Mouse (Mus musculus): ENCODE results near the gene Hdac2.

Hdac2 gene

DNA sequence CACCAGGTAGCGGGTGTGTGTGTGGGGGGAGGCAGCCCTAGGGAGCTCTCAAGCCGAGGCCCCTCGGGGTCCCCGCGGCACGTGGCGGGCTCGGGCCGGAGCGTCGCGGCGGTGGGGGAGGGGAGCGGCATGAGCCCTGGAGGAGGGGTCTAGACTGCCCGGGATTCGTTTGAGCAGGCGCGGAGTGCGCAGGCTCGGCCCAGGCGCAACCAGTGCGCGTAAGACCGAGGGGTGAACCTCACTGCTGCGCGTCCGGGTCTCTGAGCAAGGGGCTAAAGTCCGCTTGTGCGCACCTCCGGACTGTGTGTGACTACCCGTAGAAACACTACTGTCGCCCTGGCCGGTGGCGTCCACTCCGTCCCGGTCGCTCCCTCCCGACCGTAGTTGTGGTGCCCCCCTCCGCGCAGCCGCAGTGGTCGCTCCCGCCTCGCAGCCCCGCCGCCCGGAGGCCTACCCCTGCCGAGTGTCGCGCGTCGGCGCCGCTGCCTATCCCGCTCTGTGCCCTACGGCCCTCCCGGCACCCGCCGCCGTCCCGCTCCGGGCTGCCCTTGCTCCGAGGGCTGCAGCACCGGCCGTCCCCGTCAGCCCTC lies at the start of gene Hdac2:
TSS of gene Hdac2 (plus strand) at position 459 of the 590 bp plus-strand sequence.
- DNase-seq (ENCODE audit: low spot score) = peak; percentile 91

DNA sequence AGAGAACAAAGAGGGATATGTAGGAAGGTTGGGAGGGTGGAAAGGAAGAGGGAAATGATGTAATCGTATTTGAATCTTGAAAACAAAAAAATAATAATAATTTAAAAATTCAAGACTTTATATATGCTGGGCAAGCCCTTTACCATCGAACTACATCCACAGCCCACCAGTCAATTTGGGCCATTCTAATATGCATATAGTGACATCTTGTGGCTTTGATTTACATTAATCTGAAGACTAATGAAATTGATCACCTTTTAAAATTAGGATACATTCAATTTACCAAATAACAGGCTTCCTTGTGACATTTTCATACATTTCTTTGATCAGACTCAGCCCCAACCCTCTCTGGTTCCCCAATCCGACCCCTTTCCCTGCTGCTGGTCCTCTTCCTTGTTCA lies 46.1 kb upstream of the Hdac2 start:
- DNase-seq (ENCODE audit: low spot score) = peak; percentile 4

DNA sequence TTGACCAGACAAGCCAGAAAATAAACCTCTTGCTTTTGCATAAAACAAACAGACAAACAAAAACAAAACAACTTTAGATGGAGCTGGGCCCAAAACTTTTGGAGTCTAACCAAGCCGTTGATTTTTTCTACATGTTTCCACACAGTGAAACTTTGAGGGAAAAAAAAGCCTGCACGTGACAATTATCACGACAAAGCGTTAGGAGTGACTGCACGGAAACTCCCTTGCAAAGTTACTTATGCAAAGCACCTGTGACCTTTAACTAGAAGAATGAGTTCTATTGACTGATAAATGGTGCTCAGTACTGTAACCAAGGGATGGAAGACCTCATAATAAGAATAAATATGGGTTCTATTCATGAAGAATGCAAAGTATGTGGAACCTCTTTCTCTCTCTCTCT lies 38.5 kb upstream of the Hdac2 start:
- DNase-seq (ENCODE audit: low spot score) = no peak

DNA sequence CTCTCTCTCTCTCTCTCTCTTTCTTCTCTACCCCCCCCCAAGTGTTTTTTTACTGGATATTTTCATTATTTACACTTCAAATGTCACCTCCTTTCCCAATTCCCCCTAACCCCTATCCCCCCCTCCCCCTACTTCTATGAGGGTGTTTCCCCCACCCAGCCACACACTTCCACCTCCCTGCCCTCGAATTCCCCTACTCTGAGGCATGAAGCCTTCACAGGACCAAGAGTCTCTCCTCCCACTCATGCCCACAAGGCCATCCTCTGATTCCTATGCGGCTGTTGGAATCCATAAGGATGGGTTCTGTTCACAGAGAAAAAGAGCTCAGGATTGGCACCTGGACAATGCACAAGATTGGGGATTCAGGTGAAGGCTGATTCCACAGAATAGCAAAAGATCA lies 38.1 kb upstream of the Hdac2 start:
- DNase-seq (ENCODE audit: low spot score) = no peak

DNA sequence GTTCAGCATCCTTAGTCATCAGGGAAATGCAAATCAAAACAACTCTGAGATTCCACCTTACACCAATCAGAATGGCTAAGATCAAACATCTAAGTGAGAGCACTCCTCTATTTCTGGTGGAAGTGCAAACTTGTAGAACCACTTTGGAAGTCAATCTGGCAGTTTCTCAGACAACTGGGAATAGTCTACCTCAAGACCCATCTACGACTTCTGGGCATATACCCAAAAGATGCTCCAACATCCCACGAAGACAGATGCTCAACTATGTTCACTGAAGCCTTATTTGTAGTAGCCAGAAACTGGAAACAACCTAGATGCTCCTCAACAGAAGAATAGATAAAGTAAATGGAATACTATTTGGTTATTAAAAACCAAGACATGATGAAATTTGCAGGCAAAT lies 22.6 kb upstream of the Hdac2 start:
- no peak for DNase-seq (ENCODE audit: low spot score)

DNA sequence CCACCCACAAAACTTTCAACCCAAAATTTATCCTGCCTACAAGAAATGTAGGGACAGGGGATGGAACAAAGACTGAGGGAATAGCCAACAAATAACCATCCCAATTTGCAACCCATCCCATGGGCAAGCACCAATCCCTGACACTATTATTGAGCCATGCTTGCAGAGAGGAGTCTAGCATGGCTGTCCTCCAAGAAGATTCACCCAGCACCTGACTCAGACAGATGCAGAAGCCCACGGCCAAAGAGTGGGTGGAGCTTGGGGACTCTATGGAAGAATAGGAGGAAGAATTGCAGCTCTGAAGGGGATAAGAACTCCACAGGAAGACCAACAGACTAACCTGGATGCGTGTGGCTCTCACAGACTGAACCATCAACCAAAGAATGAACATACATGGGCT lies 21.7 kb upstream of the Hdac2 start:
- DNase-seq (ENCODE audit: low spot score) = no peak

DNA sequence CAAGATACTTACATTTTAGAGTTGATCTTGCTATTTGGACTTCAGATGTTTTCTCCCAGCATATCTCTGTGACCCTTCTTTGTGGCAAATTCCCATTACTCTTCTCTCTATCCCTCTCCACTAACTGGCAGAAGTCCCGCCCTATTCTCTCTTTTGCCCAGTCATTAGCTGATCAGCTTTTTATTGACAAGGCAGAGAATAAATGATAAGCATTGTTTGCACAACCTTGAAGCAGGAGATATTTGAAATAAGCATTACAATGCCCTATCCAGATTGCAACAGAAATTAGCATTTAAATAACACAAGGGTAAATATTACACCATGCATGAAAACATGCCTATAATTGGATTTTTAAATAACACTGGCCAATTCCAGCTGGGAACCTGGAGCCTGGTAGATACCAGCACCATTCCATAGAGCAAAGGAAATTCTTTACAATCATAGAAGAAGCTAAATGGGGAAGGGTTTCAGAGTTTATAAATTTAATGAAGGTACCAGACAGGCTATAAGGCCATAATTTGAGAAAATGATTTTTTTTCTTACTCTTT lies 14.7 kb upstream of the Hdac2 start:
- DNase-seq (ENCODE audit: low spot score) = no peak

DNA sequence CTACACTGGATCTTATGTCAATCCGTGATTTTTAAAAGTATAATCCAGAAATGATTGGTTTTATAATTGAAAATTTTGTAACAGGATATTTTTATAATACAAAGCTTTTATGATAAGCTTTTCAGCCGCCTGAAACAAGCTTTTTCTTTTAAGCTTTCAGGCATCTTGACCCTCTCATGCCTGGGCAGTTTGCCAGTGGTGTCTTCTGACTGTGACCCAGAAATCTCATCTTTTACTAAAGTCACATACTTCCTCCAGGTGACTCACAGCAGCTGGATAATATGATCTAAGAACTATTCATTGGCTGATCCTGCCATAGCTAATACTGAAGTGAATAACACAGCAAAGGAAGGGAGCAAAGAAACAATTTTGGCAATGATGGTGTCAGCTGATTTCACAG lies 9.9 kb upstream of the Hdac2 start:
- DNase-seq (ENCODE audit: low spot score) = no peak

DNA sequence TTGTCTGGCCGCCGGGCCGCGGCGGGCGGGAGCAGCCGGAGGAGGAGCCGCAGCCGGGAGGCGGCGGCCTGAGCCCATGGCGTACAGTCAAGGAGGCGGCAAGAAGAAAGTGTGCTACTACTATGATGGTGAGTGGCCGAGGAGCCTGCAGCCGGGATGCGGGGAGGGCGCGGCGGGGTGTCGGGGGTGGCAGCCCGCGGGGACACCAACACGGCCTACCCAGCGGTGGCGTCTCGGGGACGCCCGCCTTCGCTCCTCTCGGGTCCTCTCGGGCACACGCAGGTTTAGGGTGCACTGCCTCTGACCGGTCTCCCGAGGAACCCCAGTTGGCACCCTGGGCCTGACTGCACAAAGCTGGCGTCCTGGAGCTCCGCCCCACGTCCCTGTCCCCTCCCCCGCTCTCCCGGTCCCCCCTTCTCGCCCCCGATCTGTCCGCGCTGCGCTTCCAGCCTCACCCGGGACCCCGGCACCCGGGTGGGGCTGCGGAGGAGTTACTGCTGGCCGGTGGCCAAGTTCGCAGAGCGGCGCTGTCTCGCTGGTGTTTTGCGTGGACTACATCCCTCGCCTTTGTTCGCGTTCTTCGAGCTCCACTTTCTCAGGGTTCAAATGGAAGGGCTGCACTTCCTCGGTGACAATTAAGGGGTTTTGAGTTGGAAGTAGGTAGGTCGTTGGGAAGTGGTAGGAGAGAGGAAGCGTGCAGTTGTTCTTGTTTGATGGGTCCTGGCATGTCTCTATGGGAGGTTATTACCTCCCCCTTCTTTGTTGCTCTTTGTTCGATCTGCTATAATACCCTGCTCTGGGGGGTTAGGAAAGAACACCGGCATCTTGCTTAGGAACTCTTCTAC lies 554 bp downstream of the Hdac2 start:
- peak; percentile 71 for DNase-seq (ENCODE audit: low spot score)

DNA sequence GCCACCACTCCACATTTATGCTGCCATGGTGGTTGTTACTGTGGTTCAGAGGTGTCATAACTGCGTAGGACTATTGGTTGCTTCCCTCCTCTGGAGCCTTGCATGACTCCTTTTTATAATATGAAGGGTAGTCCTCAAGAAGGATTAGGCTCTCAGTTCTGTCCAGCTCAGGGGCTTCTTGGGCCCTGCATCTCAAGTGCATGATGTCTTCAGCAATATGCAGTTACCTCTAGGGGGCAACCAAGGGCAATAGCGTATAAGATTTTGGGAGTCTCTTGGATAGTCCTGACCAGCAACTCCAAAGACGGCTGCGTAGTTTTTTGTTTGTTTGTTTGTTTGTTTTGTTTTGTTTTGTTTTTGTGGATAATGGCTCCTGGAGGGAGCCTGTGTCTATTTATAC lies 7.5 kb downstream of the Hdac2 start:
- DNase-seq (ENCODE audit: low spot score) = no peak

DNA sequence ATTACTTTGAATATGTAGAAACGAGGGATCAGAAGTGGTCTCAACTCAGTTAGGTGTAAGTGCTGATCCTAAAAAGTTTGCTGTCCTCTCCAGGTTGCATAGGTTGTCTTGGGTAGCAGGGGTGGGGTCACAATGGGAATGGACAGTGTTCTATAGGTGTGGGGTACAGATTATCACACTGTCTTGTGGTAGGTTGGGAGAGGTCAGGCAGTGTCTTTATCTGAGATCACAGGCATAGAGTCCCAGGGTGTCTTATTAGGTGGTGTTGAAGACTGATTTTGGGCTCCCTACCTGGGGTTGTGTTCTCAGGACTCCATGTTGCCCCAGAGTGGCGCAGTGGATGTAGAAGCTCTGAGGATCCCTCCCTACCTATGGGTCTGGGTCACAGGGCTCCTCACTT lies 17.8 kb downstream of the Hdac2 start:
- no peak for DNase-seq (ENCODE audit: low spot score)

DNA sequence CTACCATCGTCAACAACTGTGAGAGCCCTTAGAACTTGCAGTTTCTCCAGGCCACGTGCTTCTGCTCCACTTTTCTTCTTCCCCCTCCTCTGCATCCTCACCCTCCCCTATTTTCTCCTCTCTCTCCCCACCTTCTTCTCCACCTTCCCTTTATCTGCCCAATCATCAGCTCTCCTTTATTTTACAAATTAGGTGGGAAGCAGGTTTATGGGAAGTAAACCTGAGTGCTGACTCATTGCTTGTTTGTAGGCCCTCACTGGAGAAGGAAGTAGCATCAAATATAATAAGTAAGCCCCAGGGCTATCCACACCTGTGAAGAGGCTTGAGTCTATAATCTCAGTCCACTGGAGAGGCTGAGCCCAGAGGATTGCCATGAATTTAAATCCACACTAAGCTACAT lies 26.5 kb downstream of the Hdac2 start:
- DNase-seq (ENCODE audit: low spot score) = no peak

DNA sequence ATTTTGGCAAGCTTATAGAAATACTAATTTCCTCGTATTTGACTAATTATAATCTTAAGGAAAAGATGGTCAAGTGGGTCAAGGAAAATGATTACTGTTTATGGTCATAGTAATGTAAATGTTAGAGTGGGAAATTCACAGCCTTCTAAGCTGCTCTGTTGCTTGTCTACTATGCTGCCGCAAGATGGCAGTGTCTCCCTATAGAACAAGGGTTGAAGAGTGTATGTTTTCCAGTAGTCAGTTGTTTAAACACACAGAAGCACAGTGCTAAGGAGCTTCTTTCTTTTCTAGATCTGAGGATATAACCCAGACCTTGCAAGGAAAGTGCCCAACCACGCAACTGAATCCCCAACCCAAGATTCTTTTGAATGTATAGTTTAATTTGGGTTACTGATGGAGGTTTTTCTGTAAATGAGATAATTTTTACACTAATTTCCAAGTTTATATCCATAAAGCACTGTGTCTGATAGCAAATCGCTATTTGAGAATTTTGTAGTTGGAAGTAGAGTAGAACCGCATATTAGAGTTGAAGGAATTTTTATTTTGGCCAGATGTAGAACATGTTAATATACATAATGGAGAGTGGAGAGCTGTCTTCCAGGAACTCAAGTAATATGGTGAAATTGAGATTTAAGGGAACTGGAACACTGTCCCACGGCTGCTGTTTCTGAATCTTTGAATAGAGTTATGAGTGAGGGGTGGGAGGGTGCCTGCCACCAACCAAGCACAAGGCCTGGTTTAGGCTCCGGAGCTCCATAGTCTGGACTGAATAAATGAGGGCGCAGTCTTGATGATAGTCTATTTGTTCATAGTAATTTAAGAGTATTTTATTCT lies 40.1 kb downstream of the Hdac2 start:
- peak; percentile 89 for DNase-seq (ENCODE audit: low spot score)

DNA sequence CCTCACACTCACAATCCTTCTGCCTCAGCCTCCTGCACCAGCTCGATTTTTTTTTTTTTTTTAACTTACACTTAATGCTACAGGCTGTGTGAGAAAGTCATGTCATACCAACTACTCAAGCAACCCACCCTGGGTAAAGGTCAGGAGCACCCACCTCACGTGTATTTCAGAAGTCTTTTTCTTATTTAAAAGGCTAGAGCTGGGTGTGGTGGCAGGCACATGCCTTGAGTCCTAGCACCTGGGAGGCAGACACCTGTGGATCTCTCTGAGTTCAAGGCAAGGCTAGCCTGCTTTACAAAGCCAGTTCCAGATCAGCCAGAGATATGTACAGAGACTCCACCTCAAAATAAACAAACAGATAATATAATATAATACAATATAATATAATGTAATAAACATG lies 41.4 kb downstream of the Hdac2 start:
- DNase-seq (ENCODE audit: low spot score) = no peak

DNA sequence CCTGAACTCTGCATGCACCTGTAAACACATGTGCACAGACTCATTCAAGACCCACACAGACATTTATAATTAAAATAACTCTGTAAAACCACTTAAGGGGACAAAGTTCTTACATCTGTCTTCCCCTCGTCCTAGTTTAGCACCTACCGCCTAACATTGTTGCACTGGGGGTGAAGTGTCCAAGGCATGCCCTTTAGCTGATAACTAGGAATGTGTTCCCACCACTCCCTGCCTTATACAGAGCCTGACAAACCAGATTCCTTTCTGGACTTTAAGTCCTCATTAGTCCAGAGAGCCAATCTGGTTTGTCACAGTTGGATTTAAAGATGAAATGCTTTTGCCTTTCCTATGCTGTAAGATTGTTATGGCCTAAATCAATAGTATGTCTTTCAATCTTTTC lies 41.9 kb downstream of the Hdac2 start:
- DNase-seq (ENCODE audit: low spot score) = no peak

DNA sequence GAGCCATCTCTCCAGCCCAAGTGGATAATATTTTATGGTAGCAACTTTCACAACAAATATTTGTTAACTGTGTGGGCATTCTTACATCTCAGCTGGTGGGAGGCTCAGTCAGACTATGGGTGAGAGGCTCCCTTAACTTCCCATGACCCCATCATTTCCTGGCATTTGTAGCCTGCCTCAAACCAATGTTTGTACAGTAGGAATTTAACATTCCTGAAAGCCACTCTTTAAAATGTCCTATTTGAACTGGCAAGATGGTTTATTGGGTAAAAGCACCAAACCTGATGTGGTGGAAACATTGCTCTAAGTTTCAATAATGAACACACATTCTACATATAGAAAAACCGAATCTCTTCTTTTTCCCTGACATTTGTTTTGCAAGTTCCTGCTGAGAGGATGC lies 50.0 kb downstream of the Hdac2 start:
- DNase-seq (ENCODE audit: low spot score) = no peak

DNA sequence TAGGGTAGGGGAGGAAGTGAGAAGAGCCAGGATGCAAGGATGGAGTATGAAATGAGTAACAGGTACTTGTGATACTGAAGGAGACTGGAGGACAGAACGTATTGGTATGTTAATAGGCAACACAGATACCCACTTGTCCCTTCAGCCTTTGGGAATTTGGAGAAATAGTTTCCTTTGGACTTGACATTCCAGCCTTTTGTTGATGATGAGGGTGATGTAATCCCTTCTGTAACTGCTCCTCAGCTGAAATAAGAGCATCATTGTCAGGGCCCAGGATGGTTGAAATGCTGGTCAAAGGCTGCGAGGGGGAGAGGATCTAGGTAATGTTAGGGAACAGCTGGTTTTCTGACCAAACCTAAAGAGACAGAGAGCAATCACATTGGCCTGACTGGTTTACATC lies 54.3 kb downstream of the Hdac2 start:
- no peak for DNase-seq (ENCODE audit: low spot score)

DNA sequence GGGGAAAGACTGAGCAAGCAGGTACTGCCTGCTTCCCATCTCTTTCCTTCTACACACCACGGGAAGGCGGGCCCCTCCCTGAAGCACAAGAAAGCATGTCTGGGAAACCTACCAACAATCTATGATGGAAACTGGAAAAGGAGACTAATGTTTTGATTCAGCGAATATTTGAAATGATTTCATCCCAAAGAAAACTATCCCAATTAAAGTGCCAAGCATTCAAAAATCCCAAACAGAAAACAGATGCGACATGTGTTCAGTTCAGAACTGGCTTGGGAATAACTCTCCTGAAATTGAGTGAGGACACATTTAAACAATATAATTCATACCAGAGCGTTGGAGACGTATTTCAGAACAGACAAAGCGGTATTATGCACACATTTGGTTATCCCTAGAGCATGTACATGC lies 60.8 kb downstream of the Hdac2 start:
- DNase-seq (ENCODE audit: low spot score) = no peak

DNA sequence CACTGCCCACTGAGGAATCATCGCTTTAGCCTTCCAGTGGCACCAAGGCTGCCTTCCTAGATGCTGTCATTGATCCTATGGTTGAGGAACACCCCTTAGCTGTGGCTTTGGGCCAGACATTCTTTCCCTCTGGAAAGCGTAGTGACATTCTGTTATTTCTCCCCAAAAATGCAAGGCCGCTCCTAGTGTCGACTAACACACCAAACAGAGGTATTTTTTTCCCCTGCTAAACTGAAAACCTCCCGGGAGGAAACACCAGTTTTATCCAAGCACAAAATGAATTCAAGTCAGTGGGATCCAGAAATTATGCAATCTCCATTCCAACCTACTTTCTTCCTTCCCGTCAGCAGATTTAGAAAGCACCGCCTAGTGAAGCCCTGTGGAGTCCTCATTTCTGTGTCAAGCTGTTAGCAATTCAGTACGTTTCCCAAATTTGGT lies 73.3 kb downstream of the Hdac2 start:
- no peak for DNase-seq (ENCODE audit: low spot score)
